Mouse (Mus musculus) neural tube, embryonic 14.5 days (tissue): Measurements from ENCODE around the gene Ran. TPM values are rescaled to one million over a fixed set of nuclear protein-coding genes. Genes with fewer than 3 reads are reported as not detected.

Experiments
- ATAC-seq: fragments of 200-750 bp; cut with Nextera tagmentation; 2 replicates; pipeline ENCODE4 v1.8.0; 2017; ENCODE audit warnings: low read depth, mild to moderate bottlenecking, moderate TSS enrichment, moderate library complexity
- H3K27ac ChIP-seq: fragments of 300-500 bp; sonication (generic); 2 replicates; pipeline ENCODE4 v1.5.1; 2014; ENCODE audit warnings: low read depth, mild to moderate bottlenecking, control low read depth, low read length, moderate library complexity, mixed read lengths
- H3K27me3 ChIP-seq: fragments of 300-500 bp; sonication (generic); 2 replicates; pipeline ENCODE4 v1.6.1; 2014; ENCODE audit warnings: low read length; ENCODE audit not compliant: control insufficient read depth, insufficient read depth
- H3K36me3 ChIP-seq: fragments of 300-500 bp; sonication (generic); 2 replicates; pipeline ENCODE4 v1.6.1; 2014; ENCODE audit warnings: low read length, mixed read lengths; ENCODE audit not compliant: control insufficient read depth, insufficient read depth
- H3K4me1 ChIP-seq: fragments of 300-500 bp; sonication (generic); 2 replicates; pipeline ENCODE4 v1.6.1; 2014; ENCODE audit warnings: low read length; ENCODE audit not compliant: control insufficient read depth, insufficient read depth
- H3K4me2 ChIP-seq: fragments of 300-500 bp; sonication (generic); 2 replicates; pipeline ENCODE4 v1.6.1; 2014; ENCODE audit warnings: mild to moderate bottlenecking, low read depth, low read length, control low read depth
- H3K4me3 ChIP-seq: fragments of 300-500 bp; sonication (generic); 2 replicates; pipeline ENCODE4 v1.5.1; 2014; ENCODE audit warnings: low read depth, low read length, control low read depth, mixed read lengths
- H3K9ac ChIP-seq: fragments of 300-500 bp; sonication (generic); replicated peaks from 2 replicates; pipeline ENCODE4 v1.6.1; 2014; ENCODE audit warnings: low read depth, mild to moderate bottlenecking, control low read depth, low read length, mixed read lengths
- H3K9me3 ChIP-seq: fragments of 300-500 bp; sonication (generic); 2 replicates; pipeline ENCODE4 v1.6.1; 2016; ENCODE audit warnings: low read length; ENCODE audit not compliant: control insufficient read depth
- WGBS: fragments of 180-500 bp; shearing (Covaris S2); extraction: QIAGEN DNeasy Blood & Tissue Kit; methylation state at CpG from one replicate; pipeline ENCODE4 v1.1.7; 2014; 5-methylcytosine and 5-hydroxymethylcytosine counted together
- polyA plus RNA-seq: library from polyadenylated mRNA; unstranded; fragments of >200 nt; fragmentation: Nextera tagmentation; extraction: Ambion mirVana; gene quantifications from 2 replicates; pipeline ENCODE4 v1.2.1, GENCODE M21; 2014

Ran gene
- polyA plus RNA-seq, 1 experiment from 2014 or later: 305 TPM

DNA sequence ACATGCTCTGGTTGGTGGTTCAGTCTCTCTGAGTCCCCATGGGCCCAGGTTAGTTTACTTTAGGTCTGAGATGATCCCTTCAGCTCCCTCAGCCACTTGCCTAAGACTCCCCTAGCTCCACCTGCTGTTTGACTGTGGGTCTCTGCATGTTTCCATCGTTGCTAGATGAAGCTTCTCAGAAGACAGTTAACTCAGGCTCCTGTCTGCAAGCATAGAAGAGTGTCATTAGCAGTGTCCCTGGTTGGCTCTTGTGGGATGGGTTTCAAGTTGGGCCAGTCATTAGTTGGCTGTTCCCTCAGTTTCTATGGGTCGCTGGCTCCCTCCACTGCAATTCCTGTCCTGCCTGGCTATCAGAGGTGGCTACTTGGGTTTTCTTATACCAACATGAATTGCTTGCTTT, 5.2 kb downstream of the Ran start:
- ATAC-seq: no peak
- no peaks in the 10 kb centered on the region for H3K27me3 ChIP-seq
- H3K4me2 ChIP-seq: no peak overlapping the region
- H3K9me3 ChIP-seq: no peaks in the 10 kb centered on the region
- H3K9ac ChIP-seq: no peak overlapping the region
- H3K4me1 ChIP-seq: peaks cover 8% of the 10 kb centered on the region
- 40% methylated on average over 2 of the region's 2 CpGs for WGBS
- H3K4me3 ChIP-seq: no peak overlapping the region
- H3K27ac ChIP-seq: no peak overlapping the region
- peaks cover 4% of the 10 kb centered on the region; the same call in 1 of the 2 replicates for H3K36me3 ChIP-seq

DNA sequence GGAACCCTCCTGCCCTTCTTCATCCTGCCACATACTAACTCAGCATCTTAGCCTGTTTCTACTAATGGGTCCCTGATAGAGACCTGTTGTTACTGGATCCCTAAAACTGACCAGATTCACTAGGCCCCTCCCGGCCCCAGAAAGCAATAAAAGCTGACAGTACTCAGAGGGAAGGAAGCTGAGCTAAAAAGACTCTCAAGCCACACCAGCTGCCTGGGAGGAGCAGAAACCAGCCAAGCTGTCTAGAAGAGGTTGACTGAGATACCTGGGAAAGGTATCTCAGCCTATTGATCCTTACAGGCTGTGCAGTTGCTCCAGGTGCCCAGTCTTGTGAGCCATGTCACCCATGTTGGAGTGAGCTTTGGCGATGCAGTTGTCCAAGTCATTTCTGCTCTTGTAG, 5.9 kb downstream of the Ran start:
- no peak overlapping the region for H3K27ac ChIP-seq
- H3K27me3 ChIP-seq: no peaks in the 10 kb centered on the region
- H3K4me2 ChIP-seq: no peak overlapping the region
- no peak for ATAC-seq
- H3K4me3 ChIP-seq: no peak overlapping the region
- H3K9me3 ChIP-seq: no peaks in the 10 kb centered on the region
- H3K36me3 ChIP-seq: peaks cover 4% of the 10 kb centered on the region; the same call in 1 of the 2 replicates
- peaks cover 8% of the 10 kb centered on the region for H3K4me1 ChIP-seq
- 85% methylated on average over 2 of the region's 2 CpGs for WGBS
- no peak overlapping the region for H3K9ac ChIP-seq

DNA sequence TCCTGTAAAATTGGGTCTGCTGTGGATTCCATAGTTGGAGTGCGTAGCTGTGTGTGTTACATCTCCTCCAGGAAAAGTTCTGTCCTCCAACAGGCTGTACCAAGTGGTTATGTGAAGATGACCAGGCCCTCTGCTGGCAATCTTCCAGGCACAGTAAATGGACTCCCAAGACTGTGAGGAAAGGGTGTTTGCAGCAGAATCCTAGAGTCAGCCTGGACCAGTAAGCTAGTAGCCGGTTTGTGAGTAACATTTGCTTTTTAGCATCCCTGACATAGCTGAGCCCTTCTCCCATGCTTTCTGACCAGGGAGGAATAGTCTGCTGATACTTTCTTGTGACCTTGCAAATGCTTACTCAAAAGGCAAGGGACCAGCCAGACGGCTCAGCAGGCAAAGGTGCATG, 6.3 kb downstream of the Ran start:
- H3K27ac ChIP-seq: no peak overlapping the region
- peaks cover 8% of the 10 kb centered on the region for H3K4me1 ChIP-seq
- no peaks in the 10 kb centered on the region for H3K27me3 ChIP-seq
- no peak overlapping the region for H3K4me3 ChIP-seq
- no peak for ATAC-seq
- H3K4me2 ChIP-seq: no peak overlapping the region
- 94% methylated on average over 3 of the region's 3 CpGs for WGBS
- no peak overlapping the region for H3K9ac ChIP-seq
- H3K9me3 ChIP-seq: no peaks in the 10 kb centered on the region
- H3K36me3 ChIP-seq: peaks cover 4% of the 10 kb centered on the region; the same call in 1 of the 2 replicates

DNA sequence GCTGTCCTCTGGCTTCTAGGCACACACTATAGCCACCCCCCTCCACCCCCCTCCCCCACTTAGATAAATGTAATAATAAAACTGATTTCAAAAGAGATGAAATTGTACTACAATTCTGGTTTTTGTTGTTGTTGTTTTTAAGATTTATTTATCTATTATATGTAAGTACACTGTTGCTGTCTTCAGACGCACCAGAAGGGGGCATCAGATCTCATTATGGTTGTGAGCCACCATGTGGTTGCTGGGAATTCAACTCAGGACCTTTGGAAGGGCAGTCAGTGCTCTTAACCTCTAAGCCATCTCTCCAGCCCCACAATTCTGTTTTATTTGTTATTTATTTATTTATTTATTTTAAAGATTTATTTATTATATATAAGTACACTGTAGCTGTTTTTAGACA, 6.8 kb downstream of the Ran start:
- Histone ChIP-seq H3K4me3 (no peak overlapping the region), H3K9me3 (no peaks in the 10 kb centered on the region), H3K9ac (no peak overlapping the region), H3K4me1 (peaks cover 3% of the 10 kb centered on the region), H3K27ac (no peak overlapping the region), H3K36me3 (peaks cover 4% of the 10 kb centered on the region; the same call in 1 of the 2 replicates), H3K4me2 (no peak overlapping the region), H3K27me3 (no peaks in the 10 kb centered on the region)
- no peak for ATAC-seq
- WGBS: 80% methylated on average over 1 of the region's 1 CpGs

DNA sequence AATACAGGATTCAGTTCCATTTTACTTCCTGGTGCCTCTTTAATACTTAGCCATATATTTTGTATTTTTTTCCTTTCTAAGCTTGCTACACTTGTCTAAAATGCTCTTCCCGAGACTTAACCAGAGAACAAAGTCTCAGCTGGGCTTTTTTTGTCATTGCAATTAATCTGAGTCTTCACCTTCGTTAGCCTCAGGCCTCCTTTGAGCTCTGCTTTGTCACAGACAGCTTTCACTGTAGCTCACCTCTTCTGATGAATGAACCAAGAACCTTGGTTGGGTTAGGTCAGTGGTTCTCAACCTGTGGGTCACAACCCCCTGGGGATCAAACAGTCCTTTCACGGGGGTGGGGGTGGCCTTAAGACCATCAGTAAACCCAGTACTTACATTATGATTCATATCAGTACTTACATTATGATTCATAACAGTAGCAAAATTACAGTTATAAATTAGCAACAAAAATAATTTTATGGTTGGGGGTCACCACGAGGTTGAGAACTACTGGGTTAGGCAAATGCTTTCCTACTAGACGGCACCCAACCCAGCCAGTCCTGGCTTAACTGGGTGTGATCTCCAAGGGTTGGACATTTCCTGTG, 9.4 kb downstream of the Ran start:
- Histone ChIP-seq H3K9ac (no peak overlapping the region), H3K4me3 (no peak overlapping the region), H3K9me3 (no peaks in the 10 kb centered on the region), H3K4me2 (no peak overlapping the region), H3K27me3 (no peaks in the 10 kb centered on the region), H3K4me1 (no peaks in the 10 kb centered on the region), H3K27ac (no peak overlapping the region), H3K36me3 (no peaks in the 10 kb centered on the region; the same call in 1 of the 2 replicates)
- no peak for ATAC-seq
- WGBS: 76% methylated on average over 5 of the region's 5 CpGs

DNA sequence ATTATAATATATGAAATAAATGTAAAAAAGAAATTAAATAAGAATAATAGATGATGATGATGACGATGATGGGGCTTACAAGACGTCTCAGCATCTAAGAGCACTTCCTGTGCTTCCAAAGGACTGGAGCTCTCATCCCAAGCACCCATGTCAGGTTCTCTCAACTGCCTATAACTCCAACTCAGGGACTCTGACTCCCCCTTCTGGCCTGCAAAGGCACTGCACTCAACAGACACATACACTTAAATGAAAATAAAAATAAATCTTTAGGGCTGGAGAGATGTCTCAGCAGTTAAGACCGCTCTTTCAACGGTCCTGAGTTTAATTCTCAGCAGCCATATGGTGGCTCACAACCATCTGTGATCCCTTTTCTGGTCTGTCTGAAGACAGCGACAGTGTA, 16.8 kb downstream of the Ran start:
- 87% methylated on average over 5 of the region's 5 CpGs for WGBS

DNA sequence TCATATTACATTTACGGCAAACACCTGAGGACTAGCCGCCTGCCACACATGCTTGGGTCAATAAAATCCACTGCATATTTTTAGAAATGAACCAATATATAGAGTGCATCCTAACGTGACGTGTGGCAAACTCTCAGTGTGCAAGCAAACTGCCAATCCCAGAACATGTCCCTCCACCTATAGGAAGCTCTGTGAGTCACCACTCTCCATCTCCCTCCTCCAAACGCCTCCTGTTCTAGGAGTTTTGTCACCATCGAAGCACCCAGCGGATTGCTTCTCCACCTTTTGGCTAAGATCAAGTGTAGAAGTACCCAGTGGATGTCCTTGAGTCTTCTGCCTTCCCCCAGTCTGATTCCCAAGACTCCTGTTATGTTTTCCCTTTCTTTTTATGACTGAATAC, 17.9 kb downstream of the Ran start:
- ATAC-seq: no peak

More for the DNA sequence above, 16.8 kb downstream of the Ran start:
- H3K27ac ChIP-seq: no peak overlapping the region
- no peaks in the 10 kb centered on the region for H3K4me1 ChIP-seq
- H3K4me2 ChIP-seq: no peak overlapping the region
- H3K9ac ChIP-seq: no peak overlapping the region
- no peak for ATAC-seq
- H3K36me3 ChIP-seq: no peaks in the 10 kb centered on the region
- H3K9me3 ChIP-seq: no peaks in the 10 kb centered on the region
- no peaks in the 10 kb centered on the region for H3K27me3 ChIP-seq
- H3K4me3 ChIP-seq: no peak overlapping the region

DNA sequence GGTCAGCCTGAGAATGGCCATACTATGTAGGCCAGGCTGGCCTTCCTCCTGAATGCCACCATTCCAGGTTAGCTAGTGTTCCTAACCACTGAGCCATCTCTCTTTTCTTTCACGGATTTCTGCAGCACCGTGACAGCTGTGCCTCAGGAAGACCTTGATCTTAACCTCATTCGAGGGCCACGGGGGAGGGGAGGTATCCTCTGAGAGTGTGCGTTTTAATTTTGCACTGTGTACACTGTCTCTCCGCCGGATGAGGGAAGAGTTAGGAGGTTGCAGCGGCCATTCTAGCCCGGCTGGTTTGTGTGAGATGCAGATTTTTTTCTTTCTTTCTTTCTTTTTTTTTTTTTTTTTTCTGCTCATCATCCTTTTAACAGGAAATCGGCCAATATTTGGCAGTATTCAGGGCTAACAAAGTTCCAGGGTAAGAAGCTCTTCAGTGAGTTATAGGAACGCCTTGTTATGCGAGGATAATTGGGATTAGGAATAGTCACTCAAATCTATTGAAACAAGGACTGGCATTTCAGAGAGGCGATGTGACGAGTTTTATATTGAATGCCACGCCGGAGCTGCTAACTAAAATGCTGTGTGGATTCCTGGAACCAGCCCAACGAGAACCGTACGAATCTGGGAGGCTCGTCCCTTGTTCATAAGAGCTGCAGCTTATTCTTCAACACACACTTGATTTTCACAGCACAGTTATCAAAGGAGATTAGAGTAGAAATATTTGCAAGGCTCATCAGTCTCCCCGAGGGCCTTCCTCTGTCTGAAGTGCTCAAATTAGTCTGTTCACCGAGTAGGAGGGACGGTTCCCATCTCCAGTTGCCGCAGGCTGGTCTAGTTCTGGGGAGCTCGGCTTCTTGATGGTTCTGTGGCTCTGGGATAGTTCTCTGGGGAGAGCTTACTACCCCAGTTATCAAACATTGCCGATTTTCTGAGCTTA, 26.0 kb downstream of the Ran start:
- Histone ChIP-seq H3K9me3 (no peaks in the 10 kb centered on the region), H3K27ac (0 out of 2 replicates have a peak overlapping the region, but pooled peaks have one; percentile 12), H3K4me2 (peak overlapping the region; percentile 2; the same call in 1 of the 2 replicates), H3K9ac (no peak overlapping the region), H3K4me1 (0 out of 2 replicates have a peak, but pooled peaks cover 13% of the 10 kb centered on the region), H3K27me3 (no peaks in the 10 kb centered on the region), H3K4me3 (no peak overlapping the region), H3K36me3 (no peaks in the 10 kb centered on the region)
- 45% methylated on average over 26 of the region's 26 CpGs for WGBS
- no peak for ATAC-seq

More for the DNA sequence above, 17.9 kb downstream of the Ran start:
- Histone ChIP-seq H3K9ac (no peak overlapping the region), H3K27me3 (no peaks in the 10 kb centered on the region), H3K27ac (no peak overlapping the region), H3K4me3 (no peak overlapping the region), H3K4me1 (no peaks in the 10 kb centered on the region), H3K4me2 (no peak overlapping the region), H3K9me3 (no peaks in the 10 kb centered on the region), H3K36me3 (no peaks in the 10 kb centered on the region)
- WGBS: 91% methylated on average over 7 of the region's 7 CpGs

DNA sequence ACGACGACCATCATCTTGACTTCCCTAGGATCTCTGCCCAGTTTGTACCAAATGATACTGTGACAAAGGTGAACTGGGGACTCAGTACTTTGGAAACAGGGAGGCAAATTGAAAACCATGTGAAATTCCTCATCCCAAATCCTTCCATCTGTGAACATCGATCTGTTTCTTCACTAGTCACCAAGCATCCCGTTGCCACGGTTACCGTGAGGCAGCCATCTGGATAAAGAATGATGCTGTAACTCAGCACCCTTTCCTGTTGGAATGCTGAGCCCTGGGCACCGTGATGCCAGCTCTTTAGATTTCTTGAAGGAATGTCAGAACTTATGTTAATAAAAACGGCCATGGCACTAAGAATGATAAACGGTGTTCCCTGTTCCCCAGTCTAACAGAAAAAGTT, 29.5 kb downstream of the Ran start:
- Histone ChIP-seq H3K4me2 (no peak overlapping the region), H3K9ac (no peak overlapping the region), H3K9me3 (no peaks in the 10 kb centered on the region), H3K36me3 (no peaks in the 10 kb centered on the region), H3K27me3 (no peaks in the 10 kb centered on the region), H3K4me3 (no peak overlapping the region), H3K4me1 (0 out of 2 replicates have a peak, but pooled peaks cover 20% of the 10 kb centered on the region), H3K27ac (no peak overlapping the region)
- no peak for ATAC-seq
- 57% methylated on average over 9 of the region's 9 CpGs for WGBS
